Mouse (Mus musculus): ENCODE measurements around the gene Zfp414. TPM values are rescaled to one million over a fixed set of nuclear protein-coding genes. Genes with fewer than 3 reads are reported as not detected.

Zfp414 gene
- total RNA-seq, 2 experiments from 2014 or later, result 6.6 to 7.8 TPM

- DNase-seq, result no peak
- intact Hi-C loops (cut with DNase I), result no loop called here
Observed at GRCm38 (mm10) chr17:33644068-33644467, 15.2 kb downstream of the Zfp414 start.

GRCm38 (mm10) chr17:33645073-33645472 is 16.2 kb downstream of the Zfp414 start:
- no peak for DNase-seq
- intact Hi-C loops (cut with DNase I), result no loop called here

- intact Hi-C loops (cut with DNase I), result no loop called here
- DNase-seq, result no peak
Observed at GRCm38 (mm10) chr17:33649781-33650475, 21.0 kb downstream of the Zfp414 start.

GRCm38 (mm10) chr17:33666813-33667212 is 37.9 kb downstream of the Zfp414 start:
- intact Hi-C loops (cut with DNase I), result no loop called here
- no peak for DNase-seq

- no peak for DNase-seq
- intact Hi-C loops (cut with DNase I), result no loop called here
Observed at GRCm38 (mm10) chr17:33669681-33670080, 40.8 kb downstream of the Zfp414 start.

GRCm38 (mm10) chr17:33673837-33674236 is 44.9 kb downstream of the Zfp414 start:
- DNase-seq, result no peak
- intact Hi-C loops (cut with DNase I), result no loop called here

- peak in 1 of 2 experiments; percentile 9 for DNase-seq
- intact Hi-C loops (cut with DNase I), result no loop called here
Observed at GRCm38 (mm10) chr17:33675452-33675851, 46.6 kb downstream of the Zfp414 start.

- DNase-seq, result no peak
- intact Hi-C loops (cut with DNase I), result no loop called here
Observed at GRCm38 (mm10) chr17:33676086-33676485, 47.2 kb downstream of the Zfp414 start.

GRCm38 (mm10) chr17:33678771-33679170 is 49.9 kb downstream of the Zfp414 start:
- DNase-seq, result no peak
- intact Hi-C loops (cut with DNase I), result no loop called here

Other genes with a start within 250 kb of the Zfp414 start
- 1 to 10 TPM; 2.7 to 3.4 TPM for gene Zfp101, start 234.4 kb upstream of the Zfp414 start, total RNA-seq (2021)
- gene Actl9, start 196.2 kb upstream of the Zfp414 start, total RNA-seq (2021), result not detected
- 1 to 10 TPM; 8.0 to 9.4 TPM for gene Adamts10, start 104.9 kb upstream of the Zfp414 start, total RNA-seq (2021)
- 1 to 10 TPM in 1 of 2 experiments, under 1 TPM in 1; 0.77 to 1.4 TPM for gene Myo1f, start 73.4 kb upstream of the Zfp414 start, total RNA-seq (2021)
- not detected for gene Pram1, start 9.0 kb downstream of the Zfp414 start, total RNA-seq (2021)
- gene Hnrnpm, start 57.8 kb downstream of the Zfp414 start, total RNA-seq (2021), result 10 to 100 TPM; 57.9 to 64.7 TPM
- 10 to 100 TPM; 83.8 to 92.6 TPM for gene March2, start 89.6 kb downstream of the Zfp414 start, total RNA-seq (2021)
- gene Rab11b, start 131.4 kb downstream of the Zfp414 start, total RNA-seq (2021), result 100 to 1,000 TPM; 120 to 147 TPM
- 10 to 100 TPM in 1 of 2 experiments, 1 to 10 TPM in 1; 8.0 to 11.7 TPM for gene Angptl4, start 152.7 kb downstream of the Zfp414 start, total RNA-seq (2021)
- gene Kank3, start 181.4 kb downstream of the Zfp414 start, total RNA-seq (2021), result 10 to 100 TPM; 15.3 to 22.5 TPM
- 100 to 1,000 TPM; 503 to 584 TPM for gene Rps28, start 195.5 kb downstream of the Zfp414 start, total RNA-seq (2021)
- 100 to 1,000 TPM; 325 to 364 TPM for gene Ndufa7, start 195.5 kb downstream of the Zfp414 start, total RNA-seq (2021)
- gene Cd320, start 214.0 kb downstream of the Zfp414 start, total RNA-seq (2021), result 10 to 100 TPM; 13.3 to 15.2 TPM
- not detected for gene Gm7029, start 244.7 kb downstream of the Zfp414 start, total RNA-seq (2021)